Mouse (Mus musculus): ENCODE data around the gene 4833427G06Rik. TPM values are rescaled to one million over a fixed set of nuclear protein-coding genes. Genes with fewer than 3 reads are reported as not detected.
A peak's percentile ranks its signal among the peaks of the same experiment; 100 is the strongest.

4833427G06Rik gene
- polyA plus RNA-seq, 1 experiment from 2014 or later = 5.9 TPM

DNA sequence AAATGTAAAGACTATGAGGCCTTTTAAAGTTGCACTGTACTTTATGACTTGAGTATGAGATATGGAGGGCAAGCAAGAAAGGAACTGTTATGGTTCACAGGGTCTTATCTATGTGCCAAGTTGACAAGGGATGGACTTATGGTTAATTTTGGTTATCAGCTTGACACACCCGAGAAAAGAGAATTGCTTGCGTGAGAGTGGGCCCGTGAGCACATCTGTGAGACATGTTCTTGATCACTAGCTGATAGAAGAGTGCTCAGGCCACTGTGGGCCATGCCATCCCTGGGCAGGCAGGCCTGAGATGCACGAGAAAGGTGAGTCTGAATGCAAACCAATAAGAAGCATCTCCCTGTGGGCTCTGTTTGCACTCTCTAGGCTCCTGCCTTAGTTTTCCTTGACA lies 35.6 kb upstream of the 4833427G06Rik start:
- Histone ChIP-seq H3K36me3 (ENCODE audit: control insufficient read depth, insufficient read depth, low read length) (no peaks in the 10 kb centered on the region), H3K27ac (ENCODE audit: low read length) (no peak overlapping the region), H3K27me3 (ENCODE audit: control insufficient read depth, insufficient read depth, low read depth, low read length) (no peaks in the 10 kb centered on the region), H3K9me3 (ENCODE audit: control insufficient read depth, low read length) (no peaks in the 10 kb centered on the region), H3K4me2 (ENCODE audit: low read depth, low read length) (no peak overlapping the region), H3K4me3 (ENCODE audit: low read length) (no peak overlapping the region), H3K9ac (ENCODE audit: low read length) (no peak overlapping the region), H3K4me1 (replicated peaks; ENCODE audit: control insufficient read depth, insufficient read depth, low read length) (no peaks in the 10 kb centered on the region)
- no peak for ATAC-seq (ENCODE audit: low read depth)
- WGBS = 72% methylated on average over 4 of the region's 4 CpGs

DNA sequence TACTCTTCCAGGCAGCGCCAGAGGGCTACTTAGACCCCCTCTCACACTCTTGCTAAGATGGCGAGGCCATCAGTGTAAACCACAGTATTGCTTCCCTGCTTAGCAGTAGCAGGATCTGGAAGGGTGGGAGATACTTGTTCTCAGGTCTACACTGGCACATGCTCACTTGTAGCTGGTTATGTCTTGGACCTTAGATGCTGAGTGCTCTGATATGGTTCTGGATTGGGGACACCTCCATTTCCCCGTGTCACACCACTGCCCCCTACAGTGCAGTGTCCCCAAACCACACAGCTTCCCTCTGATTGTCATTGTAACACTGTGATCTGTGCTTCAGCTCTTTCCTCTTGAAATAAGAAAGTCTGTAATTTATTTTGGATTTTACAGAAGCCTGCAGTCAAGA lies 35.1 kb upstream of the 4833427G06Rik start:
- H3K27me3 ChIP-seq (ENCODE audit: control insufficient read depth, insufficient read depth, low read depth, low read length) = no peaks in the 10 kb centered on the region
- ATAC-seq (ENCODE audit: low read depth) = no peak
- H3K4me1 ChIP-seq (replicated peaks; ENCODE audit: control insufficient read depth, insufficient read depth, low read length) = no peaks in the 10 kb centered on the region
- 60% methylated on average over 3 of the region's 3 CpGs for WGBS
- no peak overlapping the region for H3K27ac ChIP-seq (ENCODE audit: low read length)
- no peak overlapping the region for H3K4me2 ChIP-seq (ENCODE audit: low read depth, low read length)
- no peak overlapping the region for H3K9ac ChIP-seq (ENCODE audit: low read length)
- H3K4me3 ChIP-seq (ENCODE audit: low read length) = no peak overlapping the region
- no peaks in the 10 kb centered on the region for H3K36me3 ChIP-seq (ENCODE audit: control insufficient read depth, insufficient read depth, low read length)
- no peaks in the 10 kb centered on the region for H3K9me3 ChIP-seq (ENCODE audit: control insufficient read depth, low read length)

DNA sequence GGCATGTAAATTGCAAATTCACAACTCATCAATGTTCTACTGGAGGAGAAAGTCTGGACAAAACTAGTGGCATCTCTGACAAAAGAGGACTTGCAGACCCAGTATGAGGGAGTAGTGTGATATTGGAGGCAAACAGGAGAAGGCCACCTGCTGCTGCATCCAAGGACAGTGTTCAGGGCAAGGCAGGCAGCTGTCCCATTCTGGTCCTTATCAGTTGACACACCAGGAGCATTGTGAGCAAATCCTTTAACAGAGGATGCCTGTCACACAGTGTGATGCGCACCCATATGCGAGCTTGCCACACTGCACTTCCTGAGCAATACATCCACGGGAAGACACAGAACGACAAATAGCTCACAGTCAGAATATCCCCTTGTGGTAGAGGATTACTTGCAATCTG lies 12.9 kb upstream of the 4833427G06Rik start:
- Histone ChIP-seq H3K27me3 (ENCODE audit: control insufficient read depth, insufficient read depth, low read depth, low read length) (no peaks in the 10 kb centered on the region), H3K4me2 (ENCODE audit: low read depth, low read length) (no peak overlapping the region), H3K9me3 (ENCODE audit: control insufficient read depth, low read length) (no peaks in the 10 kb centered on the region), H3K4me3 (ENCODE audit: low read length) (no peak overlapping the region), H3K9ac (ENCODE audit: low read length) (no peak overlapping the region), H3K27ac (ENCODE audit: low read length) (no peak overlapping the region), H3K36me3 (ENCODE audit: control insufficient read depth, insufficient read depth, low read length) (no peaks in the 10 kb centered on the region), H3K4me1 (replicated peaks; ENCODE audit: control insufficient read depth, insufficient read depth, low read length) (no peaks in the 10 kb centered on the region)
- no peak for ATAC-seq (ENCODE audit: low read depth)
- 54% methylated on average over 4 of the region's 4 CpGs for WGBS

DNA sequence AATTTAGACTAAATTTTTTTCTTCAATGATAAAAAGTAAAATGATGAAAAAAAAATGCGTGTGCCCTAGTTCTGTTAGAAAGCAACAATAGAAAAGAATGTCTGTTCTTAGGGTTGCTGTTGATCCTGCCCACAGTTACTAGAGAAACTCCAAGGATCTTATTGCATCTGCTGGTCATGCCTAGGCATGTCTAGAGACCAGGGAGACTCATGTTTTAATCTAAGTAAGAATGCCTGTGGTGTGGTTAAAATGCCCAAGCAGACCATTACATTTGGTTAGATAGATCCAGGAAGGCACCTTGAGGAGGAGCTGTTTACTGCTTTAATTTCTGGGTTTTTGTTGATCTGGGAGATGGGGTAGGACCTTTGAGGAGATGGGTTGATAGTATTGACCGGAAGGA lies 3.9 kb upstream of the 4833427G06Rik start:
- peaks cover 7% of the 10 kb centered on the region; the same call in 1 of the 2 replicates for H3K27me3 ChIP-seq (ENCODE audit: control insufficient read depth, insufficient read depth, low read depth, low read length)
- no peak for ATAC-seq (ENCODE audit: low read depth)
- H3K4me2 ChIP-seq (ENCODE audit: low read depth, low read length) = no peak overlapping the region
- H3K27ac ChIP-seq (ENCODE audit: low read length) = no peak overlapping the region
- no peaks in the 10 kb centered on the region for H3K36me3 ChIP-seq (ENCODE audit: control insufficient read depth, insufficient read depth, low read length)
- no peak overlapping the region for H3K4me3 ChIP-seq (ENCODE audit: low read length)
- H3K9me3 ChIP-seq (ENCODE audit: control insufficient read depth, low read length) = no peaks in the 10 kb centered on the region
- no peak overlapping the region for H3K9ac ChIP-seq (ENCODE audit: low read length)
- WGBS = 73% methylated on average over 2 of the region's 2 CpGs
- peaks cover 4% of the 10 kb centered on the region; the same call in 1 of the 2 replicates for H3K4me1 ChIP-seq (replicated peaks; ENCODE audit: control insufficient read depth, insufficient read depth, low read length)

DNA sequence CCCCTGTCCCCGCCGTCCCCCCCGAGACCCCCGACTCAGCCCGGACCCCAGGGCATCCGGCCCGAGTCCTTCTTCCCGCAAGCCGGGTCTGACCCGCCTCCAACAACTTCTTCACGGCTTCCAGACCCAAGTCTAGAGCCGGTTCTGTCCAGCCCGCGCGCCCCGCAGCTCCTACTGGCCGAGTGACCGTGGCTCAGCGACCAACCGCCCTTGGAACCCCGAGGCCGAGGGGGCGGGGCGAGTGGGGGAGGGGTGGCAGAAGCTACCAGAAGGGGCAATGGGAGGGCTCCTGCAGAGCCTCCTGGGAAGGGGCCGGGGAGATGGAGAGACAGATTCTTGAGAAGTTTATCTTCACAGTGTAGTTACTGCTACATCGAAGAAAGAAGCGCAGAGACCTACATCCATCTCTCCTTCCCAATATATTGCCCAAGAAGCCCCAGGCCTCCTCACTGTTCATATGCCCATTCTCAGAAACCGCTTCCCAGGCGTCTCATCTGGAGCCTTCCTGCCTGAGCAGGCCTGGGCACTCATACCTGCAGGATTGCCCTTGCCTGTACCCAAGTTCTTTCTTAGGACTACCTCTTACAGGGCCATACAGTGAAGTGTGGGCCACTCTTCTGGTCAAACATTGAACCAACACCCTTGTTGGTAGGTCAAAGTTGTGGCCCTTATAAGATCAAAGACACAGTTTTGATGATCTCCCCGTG lies 2.1 kb upstream of the 4833427G06Rik start:
- H3K9ac ChIP-seq (ENCODE audit: low read length) = peak overlapping the region; percentile 66
- no peaks in the 10 kb centered on the region for H3K36me3 ChIP-seq (ENCODE audit: control insufficient read depth, insufficient read depth, low read length)
- H3K4me2 ChIP-seq (ENCODE audit: low read depth, low read length) = peak overlapping the region; percentile 99
- no peaks in the 10 kb centered on the region for H3K9me3 ChIP-seq (ENCODE audit: control insufficient read depth, low read length)
- 11% methylated on average over 29 of the region's 30 CpGs for WGBS
- peaks cover 7% of the 10 kb centered on the region; the same call in 1 of the 2 replicates for H3K27me3 ChIP-seq (ENCODE audit: control insufficient read depth, insufficient read depth, low read depth, low read length)
- peaks cover 4% of the 10 kb centered on the region; the same call in 1 of the 2 replicates for H3K4me1 ChIP-seq (replicated peaks; ENCODE audit: control insufficient read depth, insufficient read depth, low read length)
- peak overlapping the region; percentile 59 for H3K4me3 ChIP-seq (ENCODE audit: low read length)
- ATAC-seq (ENCODE audit: low read depth) = peak; percentile 54; the same call in 1 of the 2 replicates
- no peak overlapping the region for H3K27ac ChIP-seq (ENCODE audit: low read length)

DNA sequence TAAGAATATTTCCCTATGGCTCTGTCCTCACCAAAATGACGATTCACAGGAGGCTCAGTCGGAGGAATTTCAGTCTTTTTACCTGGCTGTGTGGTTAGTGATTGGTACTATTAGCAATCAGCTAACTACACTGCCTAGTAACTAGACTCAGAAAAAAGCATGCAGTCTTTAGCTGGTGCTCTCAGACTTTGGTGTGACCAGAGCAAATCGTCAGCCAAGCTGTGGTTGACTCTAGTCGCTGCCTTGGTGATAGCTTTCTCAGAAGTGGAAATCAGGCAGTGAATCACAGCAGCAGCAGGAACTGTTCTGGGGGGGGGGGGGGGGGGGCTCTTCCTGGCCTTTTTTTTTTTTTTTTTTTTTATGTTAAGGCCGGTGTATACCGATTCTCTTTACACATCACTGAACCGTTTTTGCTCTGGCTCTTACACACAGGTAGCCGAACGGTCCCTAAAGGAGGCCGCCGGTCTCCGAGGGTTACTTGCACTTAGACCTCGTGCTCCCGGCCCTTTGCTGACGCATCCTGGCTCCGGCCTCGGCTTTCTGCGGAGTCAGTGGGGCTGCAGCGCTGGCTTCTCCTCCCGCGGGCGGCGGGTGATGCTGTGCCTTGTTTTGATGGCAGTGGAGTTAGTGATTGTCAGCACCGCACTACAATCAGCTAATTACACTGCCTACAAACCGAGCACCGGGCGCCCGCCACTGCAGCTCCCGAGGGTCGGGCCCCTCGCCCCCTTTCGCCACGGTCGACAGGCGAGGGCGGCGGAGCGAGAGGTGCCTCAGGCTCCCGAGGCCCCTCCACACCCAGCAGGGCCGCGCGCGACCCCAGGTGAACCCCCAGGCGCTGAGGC lies 1.3 kb upstream of the 4833427G06Rik start:
- whole genome bisulfite sequencing = 2% methylated on average over 31 of the region's 44 CpGs
- H3K4me3 ChIP-seq (ENCODE audit: low read length) = peak overlapping the region; percentile 59
- H3K27me3 ChIP-seq (ENCODE audit: control insufficient read depth, insufficient read depth, low read depth, low read length) = peaks cover 7% of the 10 kb centered on the region; the same call in 1 of the 2 replicates
- peaks cover 4% of the 10 kb centered on the region; the same call in 1 of the 2 replicates for H3K4me1 ChIP-seq (replicated peaks; ENCODE audit: control insufficient read depth, insufficient read depth, low read length)
- peak; percentile 59 for ATAC-seq (ENCODE audit: low read depth)
- no peaks in the 10 kb centered on the region for H3K36me3 ChIP-seq (ENCODE audit: control insufficient read depth, insufficient read depth, low read length)
- H3K4me2 ChIP-seq (ENCODE audit: low read depth, low read length) = peak overlapping the region; percentile 99
- no peaks in the 10 kb centered on the region for H3K9me3 ChIP-seq (ENCODE audit: control insufficient read depth, low read length)
- H3K27ac ChIP-seq (ENCODE audit: low read length) = no peak overlapping the region
- peak overlapping the region; percentile 66 for H3K9ac ChIP-seq (ENCODE audit: low read length)

DNA sequence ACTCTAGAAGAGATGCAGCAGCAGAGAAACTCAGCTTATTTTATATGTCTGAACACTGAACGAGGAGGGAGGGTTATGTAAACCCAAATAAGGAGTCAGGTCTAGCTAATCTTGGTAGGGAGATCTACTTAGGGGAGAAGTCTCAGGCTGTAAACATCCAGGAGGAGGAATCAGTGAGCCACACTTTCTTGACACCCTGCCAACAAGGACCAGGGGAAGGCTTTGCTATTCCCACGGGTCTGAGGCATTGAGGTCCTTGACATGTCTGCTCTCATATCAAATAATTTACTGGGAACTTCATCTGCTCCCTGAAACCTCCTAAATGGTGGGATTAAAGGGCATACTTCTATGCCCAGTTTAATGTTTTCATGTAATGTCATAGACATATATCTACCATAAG lies 5.6 kb downstream of the 4833427G06Rik start:
- no peak for ATAC-seq (ENCODE audit: low read depth)

DNA sequence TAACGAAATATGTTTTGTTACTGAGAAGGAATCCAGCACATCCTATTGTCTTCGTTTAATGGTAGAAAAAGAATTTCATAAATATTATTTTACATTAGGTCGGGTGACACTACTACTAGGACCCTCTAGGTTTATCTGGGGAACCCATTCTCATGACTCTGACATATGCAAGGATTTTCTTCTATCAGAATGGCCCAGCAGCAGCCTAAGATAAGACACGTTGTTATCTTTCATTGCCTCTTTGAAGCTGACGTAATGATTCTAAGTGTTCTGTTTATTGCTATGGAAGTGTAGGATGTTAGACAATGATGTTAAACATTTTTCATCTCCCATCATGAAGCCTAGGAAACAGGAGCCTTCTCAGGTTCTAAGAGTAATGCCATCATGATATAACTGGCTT lies 8.2 kb downstream of the 4833427G06Rik start:
- WGBS = 42% methylated on average over 5 of the region's 5 CpGs
- H3K27me3 ChIP-seq (ENCODE audit: control insufficient read depth, insufficient read depth, low read depth, low read length) = no peaks in the 10 kb centered on the region
- H3K9ac ChIP-seq (ENCODE audit: low read length) = no peak overlapping the region
- H3K4me1 ChIP-seq (replicated peaks; ENCODE audit: control insufficient read depth, insufficient read depth, low read length) = no peaks in the 10 kb centered on the region
- no peak overlapping the region for H3K4me2 ChIP-seq (ENCODE audit: low read depth, low read length)
- H3K27ac ChIP-seq (ENCODE audit: low read length) = no peak overlapping the region
- no peak for ATAC-seq (ENCODE audit: low read depth)
- no peak overlapping the region for H3K4me3 ChIP-seq (ENCODE audit: low read length)
- H3K36me3 ChIP-seq (ENCODE audit: control insufficient read depth, insufficient read depth, low read length) = no peaks in the 10 kb centered on the region
- no peaks in the 10 kb centered on the region for H3K9me3 ChIP-seq (ENCODE audit: control insufficient read depth, low read length)

More for the DNA sequence above, 5.6 kb downstream of the 4833427G06Rik start:
- 25% methylated on average over 2 of the region's 2 CpGs for WGBS
- Histone ChIP-seq H3K27ac (ENCODE audit: low read length) (no peak overlapping the region), H3K9me3 (ENCODE audit: control insufficient read depth, low read length) (no peaks in the 10 kb centered on the region), H3K4me1 (replicated peaks; ENCODE audit: control insufficient read depth, insufficient read depth, low read length) (no peaks in the 10 kb centered on the region), H3K27me3 (ENCODE audit: control insufficient read depth, insufficient read depth, low read depth, low read length) (no peaks in the 10 kb centered on the region), H3K9ac (ENCODE audit: low read length) (no peak overlapping the region), H3K36me3 (ENCODE audit: control insufficient read depth, insufficient read depth, low read length) (no peaks in the 10 kb centered on the region), H3K4me2 (ENCODE audit: low read depth, low read length) (no peak overlapping the region), H3K4me3 (ENCODE audit: low read length) (no peak overlapping the region)

DNA sequence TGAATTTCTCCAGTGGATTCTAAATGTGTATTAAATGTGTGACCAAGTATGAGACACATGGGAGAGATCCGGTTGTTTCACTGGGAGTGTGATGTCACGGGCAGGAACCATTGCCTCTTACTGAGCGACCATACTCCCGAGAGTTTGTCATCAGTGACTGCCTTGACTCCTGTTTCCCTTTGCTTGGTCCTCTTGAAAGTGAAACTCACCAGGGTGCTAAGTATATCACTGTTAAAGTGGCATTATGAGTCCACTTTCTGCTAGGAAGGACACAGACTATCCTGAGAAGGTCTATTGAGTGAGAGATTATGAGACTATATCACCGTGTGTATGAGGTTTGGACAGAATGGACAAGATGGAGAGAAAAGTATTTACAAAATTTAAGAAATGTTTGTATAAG lies 20.3 kb downstream of the 4833427G06Rik start:
- Histone ChIP-seq H3K27me3 (ENCODE audit: control insufficient read depth, insufficient read depth, low read depth, low read length) (no peaks in the 10 kb centered on the region), H3K9ac (ENCODE audit: low read length) (no peak overlapping the region), H3K36me3 (ENCODE audit: control insufficient read depth, insufficient read depth, low read length) (no peaks in the 10 kb centered on the region), H3K4me1 (replicated peaks; ENCODE audit: control insufficient read depth, insufficient read depth, low read length) (peaks cover 6% of the 10 kb centered on the region; the same call in 1 of the 2 replicates), H3K4me2 (ENCODE audit: low read depth, low read length) (no peak overlapping the region), H3K4me3 (ENCODE audit: low read length) (no peak overlapping the region), H3K27ac (ENCODE audit: low read length) (no peak overlapping the region), H3K9me3 (ENCODE audit: control insufficient read depth, low read length) (no peaks in the 10 kb centered on the region)
- WGBS = 77% methylated on average over 5 of the region's 5 CpGs
- no peak for ATAC-seq (ENCODE audit: low read depth)
